Mouse (Mus musculus): ENCODE results near the gene Grin2b. TPM values are rescaled to one million over a fixed set of nuclear protein-coding genes. Genes with fewer than 3 reads are reported as not detected.

The Grin2b gene
- total and polyA plus RNA-seq, 2 experiments from 2014 or later = 0.11 TPM; not detected in 1

DNA sequence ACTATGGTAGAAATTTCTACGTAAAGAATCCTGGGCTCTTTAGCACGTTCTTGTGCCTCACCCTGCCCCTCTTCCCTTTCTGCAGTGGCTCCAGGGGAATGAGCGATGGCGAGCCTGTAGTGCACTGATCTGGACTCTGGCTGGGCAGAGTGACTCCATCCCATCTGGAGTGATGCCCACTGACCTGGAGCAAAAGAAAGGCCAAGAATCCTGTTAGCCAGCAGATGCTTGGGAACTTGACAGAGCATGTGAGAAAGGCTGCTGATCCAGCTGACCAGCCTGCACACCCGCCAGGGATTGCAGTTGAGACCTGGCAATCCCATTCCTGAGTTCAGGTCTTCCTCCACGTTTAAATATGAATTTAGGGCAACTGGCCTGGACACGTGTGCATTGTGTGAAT is 178.6 kb downstream of the Grin2b start:
- Histone ChIP-seq H3K9ac (replicated peaks; ENCODE audit: low read depth, low read length) (no peak overlapping the region), H3K36me3 (replicated peaks; ENCODE audit: control insufficient read depth, insufficient read depth, low read length) (no peaks in the 10 kb centered on the region), H3K27ac (ENCODE audit: low read depth) (no peak overlapping the region), H3K9me3 (replicated peaks; ENCODE audit: control insufficient read depth, low read length) (no peaks in the 10 kb centered on the region), H3K4me2 (ENCODE audit: low read depth, low read length) (no peak overlapping the region), H3K4me1 (ENCODE audit: control insufficient read depth, insufficient read depth) (no peaks in the 10 kb centered on the region), H3K4me3 (ENCODE audit: low read depth, low read length) (no peak overlapping the region), H3K27me3 (ENCODE audit: control insufficient read depth, insufficient read depth, low read length) (no peaks in the 10 kb centered on the region)
- WGBS = 65% methylated on average over 7 of the region's 7 CpGs
- DNase-seq (ENCODE audit: low spot score) (no peak), ATAC-seq (ENCODE audit: insufficient read depth, low read depth) (no peak)
- TF ChIP-seq CTCF (IDR thresholded peaks at IDR 0.05; ENCODE audit: low read depth) (no peak), EP300 (IDR thresholded peaks at IDR 0.05; ENCODE audit: low read depth) (no peak)

DNA sequence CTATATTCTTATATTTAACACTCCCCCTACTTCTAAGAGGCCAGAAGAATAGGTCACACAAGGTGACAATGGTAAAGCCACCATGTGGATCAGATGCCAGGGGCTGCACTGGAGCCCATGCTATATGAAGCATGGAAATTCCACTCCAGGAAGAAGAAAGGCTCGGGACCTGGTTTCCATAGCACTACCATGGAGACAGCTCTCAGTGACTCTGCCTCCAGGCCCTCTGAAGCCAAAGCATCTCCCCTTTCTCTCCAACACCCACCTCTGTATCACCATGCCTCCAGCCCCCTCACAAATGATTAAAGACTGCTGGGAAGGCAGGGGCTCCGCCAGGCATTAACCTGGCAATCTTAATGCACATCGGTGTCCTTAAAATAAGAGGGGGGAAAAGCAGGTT is 179.4 kb downstream of the Grin2b start:
- Histone ChIP-seq H3K4me3 (ENCODE audit: low read depth, low read length) (no peak overlapping the region), H3K4me2 (ENCODE audit: low read depth, low read length) (no peak overlapping the region), H3K9me3 (replicated peaks; ENCODE audit: control insufficient read depth, low read length) (no peaks in the 10 kb centered on the region), H3K9ac (replicated peaks; ENCODE audit: low read depth, low read length) (no peak overlapping the region), H3K36me3 (replicated peaks; ENCODE audit: control insufficient read depth, insufficient read depth, low read length) (no peaks in the 10 kb centered on the region), H3K4me1 (ENCODE audit: control insufficient read depth, insufficient read depth) (no peaks in the 10 kb centered on the region), H3K27me3 (ENCODE audit: control insufficient read depth, insufficient read depth, low read length) (no peaks in the 10 kb centered on the region), H3K27ac (ENCODE audit: low read depth) (no peak overlapping the region)
- no peak for DNase-seq (ENCODE audit: low spot score)
- WGBS = 72% methylated on average over 3 of the region's 3 CpGs
- no peak for ATAC-seq (ENCODE audit: insufficient read depth, low read depth)
- no peak for TF ChIP-seq CTCF (IDR thresholded peaks at IDR 0.05; ENCODE audit: low read depth)

DNA sequence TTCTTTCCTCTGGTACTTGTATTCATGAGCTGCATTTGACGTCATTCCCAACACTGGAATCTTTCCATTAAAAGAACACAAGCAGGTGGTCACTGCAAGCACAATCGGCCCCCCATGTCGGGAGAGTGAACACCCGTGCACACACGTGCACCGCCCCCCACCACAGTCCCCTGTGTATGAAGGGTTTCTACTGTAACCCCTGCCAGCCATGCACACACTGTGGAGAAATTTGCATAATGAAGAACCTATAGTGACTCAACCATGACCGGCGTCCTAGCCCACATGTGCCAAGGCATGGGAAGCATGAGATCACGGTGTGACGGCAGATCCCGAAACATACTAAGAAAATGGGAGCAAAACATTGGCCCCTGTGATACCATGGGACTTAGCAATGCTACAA is 179.9 kb downstream of the Grin2b start:
- TF ChIP-seq CTCF (IDR thresholded peaks at IDR 0.05; ENCODE audit: low read depth) = no peak
- no peak for TF ChIP-seq EP300 (IDR thresholded peaks at IDR 0.05; ENCODE audit: low read depth)
- Histone ChIP-seq H3K4me1 (ENCODE audit: control insufficient read depth, insufficient read depth) (no peaks in the 10 kb centered on the region), H3K9me3 (replicated peaks; ENCODE audit: control insufficient read depth, low read length) (no peaks in the 10 kb centered on the region), H3K27me3 (ENCODE audit: control insufficient read depth, insufficient read depth, low read length) (no peaks in the 10 kb centered on the region), H3K36me3 (replicated peaks; ENCODE audit: control insufficient read depth, insufficient read depth, low read length) (no peaks in the 10 kb centered on the region), H3K27ac (ENCODE audit: low read depth) (no peak overlapping the region), H3K4me2 (ENCODE audit: low read depth, low read length) (no peak overlapping the region), H3K9ac (replicated peaks; ENCODE audit: low read depth, low read length) (no peak overlapping the region), H3K4me3 (ENCODE audit: low read depth, low read length) (no peak overlapping the region)
- ATAC-seq (ENCODE audit: insufficient read depth, low read depth) (no peak), DNase-seq (ENCODE audit: low spot score) (no peak)
- 87% methylated on average over 11 of the region's 11 CpGs for WGBS

DNA sequence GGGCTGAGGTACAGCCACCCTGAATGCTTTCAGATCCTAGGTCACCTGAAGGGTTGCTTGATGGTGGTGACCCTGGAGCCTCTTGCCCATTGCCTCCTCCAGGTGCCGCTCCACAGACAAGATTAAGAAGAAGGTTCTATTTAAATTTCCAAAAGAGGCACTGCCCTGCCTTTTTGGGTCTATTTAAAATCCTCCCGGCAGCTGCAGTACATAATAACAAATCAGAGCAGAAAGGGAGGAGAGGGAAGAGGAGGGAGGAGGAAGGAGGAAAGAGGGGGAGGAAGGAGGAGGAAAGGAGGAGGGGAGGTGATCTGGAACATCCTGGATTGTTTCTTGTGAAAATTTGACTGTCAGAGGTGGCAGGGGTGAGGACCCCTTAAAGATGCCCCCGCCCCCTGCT is 197.2 kb downstream of the Grin2b start:
- no peak for ATAC-seq (ENCODE audit: insufficient read depth, low read depth)
- 57% methylated on average over 3 of the region's 3 CpGs for WGBS
- no peaks in the 10 kb centered on the region for H3K36me3 ChIP-seq (replicated peaks; ENCODE audit: control insufficient read depth, insufficient read depth, low read length)
- H3K4me2 ChIP-seq (ENCODE audit: low read depth, low read length) = no peak overlapping the region
- no peak for DNase-seq (ENCODE audit: low spot score)
- H3K27ac ChIP-seq (ENCODE audit: low read depth) = no peak overlapping the region
- no peak for TF ChIP-seq CTCF (IDR thresholded peaks at IDR 0.05; ENCODE audit: low read depth)
- no peaks in the 10 kb centered on the region for H3K4me1 ChIP-seq (ENCODE audit: control insufficient read depth, insufficient read depth)
- H3K4me3 ChIP-seq (ENCODE audit: low read depth, low read length) = no peak overlapping the region
- H3K27me3 ChIP-seq (ENCODE audit: control insufficient read depth, insufficient read depth, low read length) = no peaks in the 10 kb centered on the region
- H3K9ac ChIP-seq (replicated peaks; ENCODE audit: low read depth, low read length) = no peak overlapping the region
- H3K9me3 ChIP-seq (replicated peaks; ENCODE audit: control insufficient read depth, low read length) = no peaks in the 10 kb centered on the region

DNA sequence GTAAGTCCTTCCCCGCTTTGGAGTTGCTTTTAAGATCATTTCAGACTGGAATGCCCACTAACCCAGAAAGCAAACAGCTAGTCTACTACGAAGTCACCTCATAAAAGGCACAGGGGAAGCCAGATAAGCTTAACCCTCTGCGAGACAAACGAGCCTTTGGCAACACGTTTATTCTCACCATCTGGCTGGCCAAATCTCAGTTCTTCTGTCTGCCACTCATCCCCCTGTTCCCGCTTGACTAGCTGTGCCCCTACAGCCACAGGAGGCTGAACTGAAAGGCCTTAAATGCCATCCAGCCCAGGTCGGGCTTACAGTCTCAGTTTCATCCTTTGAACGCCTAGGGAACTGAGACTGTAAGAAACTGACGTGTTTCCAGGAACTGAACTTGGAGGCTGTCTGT is 200.8 kb downstream of the Grin2b start:
- ATAC-seq (ENCODE audit: insufficient read depth, low read depth) (no peak), DNase-seq (ENCODE audit: low spot score) (no peak)
- WGBS = 51% methylated on average over 9 of the region's 9 CpGs
- H3K9ac ChIP-seq (replicated peaks; ENCODE audit: low read depth, low read length) = no peak overlapping the region
- H3K27ac ChIP-seq (ENCODE audit: low read depth) = no peak overlapping the region
- no peaks in the 10 kb centered on the region for H3K36me3 ChIP-seq (replicated peaks; ENCODE audit: control insufficient read depth, insufficient read depth, low read length)
- H3K4me3 ChIP-seq (ENCODE audit: low read depth, low read length) = no peak overlapping the region
- no peak overlapping the region for H3K4me2 ChIP-seq (ENCODE audit: low read depth, low read length)
- no peaks in the 10 kb centered on the region for H3K9me3 ChIP-seq (replicated peaks; ENCODE audit: control insufficient read depth, low read length)
- H3K4me1 ChIP-seq (ENCODE audit: control insufficient read depth, insufficient read depth) = no peaks in the 10 kb centered on the region
- H3K27me3 ChIP-seq (ENCODE audit: control insufficient read depth, insufficient read depth, low read length) = no peaks in the 10 kb centered on the region
- TF ChIP-seq EP300 (IDR thresholded peaks at IDR 0.05; ENCODE audit: low read depth) = no peak

DNA sequence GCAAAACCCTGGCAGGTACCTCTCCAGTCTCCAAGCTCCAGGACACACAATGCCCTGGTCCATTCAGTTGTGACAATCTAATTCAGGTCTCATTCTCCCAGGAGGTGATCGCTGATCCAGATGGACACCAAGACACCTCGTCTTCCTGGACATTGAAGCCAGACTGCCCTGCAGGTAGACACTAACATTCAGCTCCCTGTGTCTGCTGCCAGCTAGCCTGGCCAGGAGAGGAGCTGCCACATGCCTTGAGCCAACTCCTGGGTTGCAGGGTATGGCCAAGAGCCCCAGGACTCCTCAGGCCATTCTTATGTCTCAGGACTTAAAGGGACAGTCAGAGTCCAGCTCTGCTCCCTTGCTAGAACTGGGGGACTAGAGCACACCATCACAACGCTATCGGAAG is 201.8 kb downstream of the Grin2b start:
- no peaks in the 10 kb centered on the region for H3K36me3 ChIP-seq (replicated peaks; ENCODE audit: control insufficient read depth, insufficient read depth, low read length)
- no peak overlapping the region for H3K27ac ChIP-seq (ENCODE audit: low read depth)
- no peaks in the 10 kb centered on the region for H3K27me3 ChIP-seq (ENCODE audit: control insufficient read depth, insufficient read depth, low read length)
- H3K4me2 ChIP-seq (ENCODE audit: low read depth, low read length) = no peak overlapping the region
- no peaks in the 10 kb centered on the region for H3K4me1 ChIP-seq (ENCODE audit: control insufficient read depth, insufficient read depth)
- DNase-seq (ENCODE audit: low spot score) (no peak), ATAC-seq (ENCODE audit: insufficient read depth, low read depth) (no peak)
- TF ChIP-seq CTCF (IDR thresholded peaks at IDR 0.05; ENCODE audit: low read depth) (no peak), EP300 (IDR thresholded peaks at IDR 0.05; ENCODE audit: low read depth) (no peak)
- no peak overlapping the region for H3K4me3 ChIP-seq (ENCODE audit: low read depth, low read length)
- no peak overlapping the region for H3K9ac ChIP-seq (replicated peaks; ENCODE audit: low read depth, low read length)
- no peaks in the 10 kb centered on the region for H3K9me3 ChIP-seq (replicated peaks; ENCODE audit: control insufficient read depth, low read length)
- 83% methylated on average over 4 of the region's 4 CpGs for WGBS
